Mouse (Mus musculus) naive thymus-derived CD4-positive, alpha-beta T cell, adult 2 months (primary cell): ENCODE measurements around the gene Spg11.
A peak's percentile ranks its signal among the peaks of the same experiment; 100 is the strongest.
"Not testable (repeated sequence)": the region's sequence is repeated elsewhere in the genome, so short reads cannot be mapped to it uniquely, and the experiment has no call there.

Source experiments
- DNase-seq: peaks from one replicate; pipeline ENCODE4 v3.0.0-alpha.2; 2011; ENCODE audit warnings: low read depth

Spg11 gene

GRCm38 (mm10) chr2:122145756-122146155, 27.6 kb upstream of the Spg11 start:
- DNase-seq, result peak; percentile 65

- DNase-seq, result no peak
Measured at GRCm38 (mm10) chr2:122143111-122143510, 24.9 kb upstream of the Spg11 start.

- DNase-seq, result no peak
Measured at GRCm38 (mm10) chr2:122141332-122141967, 23.3 kb upstream of the Spg11 start.

- no peak for DNase-seq
Measured at GRCm38 (mm10) chr2:122140815-122141214, 22.6 kb upstream of the Spg11 start.

- peak; percentile 17 for DNase-seq
Measured at GRCm38 (mm10) chr2:122137839-122138465, 19.8 kb upstream of the Spg11 start.

- no peak for DNase-seq
Measured at GRCm38 (mm10) chr2:122132618-122133017, 14.4 kb upstream of the Spg11 start.

GRCm38 (mm10) chr2:122132078-122132477, 13.9 kb upstream of the Spg11 start:
- DNase-seq, result no peak

- no peak for DNase-seq
Measured at GRCm38 (mm10) chr2:122127635-122128034, 9.4 kb upstream of the Spg11 start.

- peak; percentile 49 for DNase-seq
Measured at GRCm38 (mm10) chr2:122126765-122127347, 8.7 kb upstream of the Spg11 start.

- peak; percentile 60 for DNase-seq
Measured at GRCm38 (mm10) chr2:122125680-122126572, 7.7 kb upstream of the Spg11 start.

GRCm38 (mm10) chr2:122116888-122117287, 1.3 kb downstream of the Spg11 start:
- no peak for DNase-seq

- no peak for DNase-seq
Measured at GRCm38 (mm10) chr2:122109714-122110113, 8.5 kb downstream of the Spg11 start.

GRCm38 (mm10) chr2:122108101-122108500, 10.1 kb downstream of the Spg11 start:
- DNase-seq, result no peak

- peak; percentile 64 for DNase-seq
Measured at GRCm38 (mm10) chr2:122102070-122102469, 16.1 kb downstream of the Spg11 start.

- DNase-seq, result not testable (repeated sequence)
Measured at GRCm38 (mm10) chr2:122097686-122098085, 20.5 kb downstream of the Spg11 start.

GRCm38 (mm10) chr2:122093844-122094243, 24.3 kb downstream of the Spg11 start:
- DNase-seq, result no peak

- no peak for DNase-seq
Measured at GRCm38 (mm10) chr2:122086446-122086845, 31.7 kb downstream of the Spg11 start.

GRCm38 (mm10) chr2:122081728-122082456, 36.3 kb downstream of the Spg11 start:
- DNase-seq, result no peak

- DNase-seq, result peak; percentile 81
Measured at GRCm38 (mm10) chr2:122069922-122070321, 48.3 kb downstream of the Spg11 start.

GRCm38 (mm10) chr2:122069144-122069912, 48.9 kb downstream of the Spg11 start:
- DNase-seq, result peak; percentile 43

GRCm38 (mm10) chr2:122066241-122066640, 51.9 kb downstream of the Spg11 start:
- DNase-seq, result no peak
